Mouse (Mus musculus): ENCODE results near the gene Ano5. TPM values are rescaled to one million over a fixed set of nuclear protein-coding genes. Genes with fewer than 3 reads are reported as not detected.

Gene Ano5
- total RNA-seq (2023): 0.06 TPM

GRCm38 (mm10) chr7:51510671-51511651, at the start of gene Ano5:
Gene Ano5 (plus strand): TSS chr7:51511029.

DNA sequence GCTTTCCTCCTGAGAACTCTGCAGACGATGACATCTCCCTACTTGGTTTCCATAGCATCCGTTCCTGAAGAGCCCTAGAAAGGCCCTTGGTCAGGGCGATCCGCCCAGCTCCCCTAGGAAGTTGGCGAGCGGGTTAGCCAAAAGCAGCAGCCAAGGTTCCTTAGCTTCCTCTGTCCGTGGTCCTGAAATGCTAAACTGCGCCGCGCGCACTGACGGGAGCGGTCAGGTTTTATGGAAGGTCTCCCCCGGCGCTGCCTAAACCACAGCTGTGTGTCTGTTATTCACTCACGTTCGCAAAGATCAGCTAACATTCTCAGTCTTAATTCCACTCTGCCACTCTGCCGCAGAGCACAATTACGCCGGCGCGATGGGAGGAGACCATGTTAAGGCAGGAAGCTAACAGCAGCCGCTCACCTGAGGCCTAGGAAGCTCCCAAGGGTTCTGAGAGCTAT, 110.9 kb downstream of the Ano5 start, which contains the start of gene Slc17a6:
TSS of gene Slc17a6 (plus strand) at position 313 of the 452 bp plus-strand sequence.

Other genes with a start within 250 kb of the Ano5 start
- not detected for gene Slc17a6, start 111.0 kb downstream of the Ano5 start, total RNA-seq (2023)

Measured in CD4-positive naive resting alpha-beta T cell, adult 57 days (primary cell).